Mouse (Mus musculus) limb, embryonic 14.5 days (tissue): ENCODE data around the gene Gse1. TPM values are rescaled to one million over a fixed set of nuclear protein-coding genes. Genes with fewer than 3 reads are reported as not detected.

Experiments
- ATAC-seq: fragments of 200-750 bp; cut with Nextera tagmentation; 2 replicates; pipeline ENCODE4 v1.8.0; 2017; ENCODE audit warnings: low read depth, moderate number of reproducible peaks, moderate TSS enrichment; ENCODE audit not compliant: low FRiP score
- DNase-seq: peaks from one replicate; pipeline ENCODE4 v3.0.0-alpha.2; 2015; ENCODE audit warnings: low spot score
- H3K27ac ChIP-seq: fragments of 300-500 bp; sonication (generic); replicated peaks from 2 replicates; pipeline ENCODE4 v1.5.1; 2014; ENCODE audit warnings: low read depth, mild to moderate bottlenecking, low read length, moderate library complexity, mixed read lengths
- H3K27me3 ChIP-seq: fragments of 300-500 bp; sonication (generic); 2 replicates; pipeline ENCODE4 v1.6.1; 2014; ENCODE audit warnings: low read length, mixed read lengths; ENCODE audit not compliant: control insufficient read depth, insufficient read depth
- H3K36me3 ChIP-seq: fragments of 300-500 bp; sonication (generic); 2 replicates; pipeline ENCODE4 v1.6.1; 2014; ENCODE audit warnings: mild to moderate bottlenecking, low read length, moderate library complexity, mixed read lengths; ENCODE audit not compliant: control insufficient read depth, insufficient read depth
- H3K4me1 ChIP-seq: fragments of 300-500 bp; sonication (generic); 2 replicates; pipeline ENCODE4 v1.6.1; 2014; ENCODE audit warnings: antibody characterized with exemption, low read length, mixed read lengths; ENCODE audit not compliant: control insufficient read depth, insufficient read depth
- H3K4me2 ChIP-seq: fragments of 300-500 bp; sonication (generic); replicated peaks from 2 replicates; pipeline ENCODE4 v1.6.1; 2014; ENCODE audit warnings: low read depth, mild to moderate bottlenecking, low read length, moderate library complexity; ENCODE audit not compliant: severe bottlenecking
- H3K4me3 ChIP-seq: fragments of 300-500 bp; sonication (generic); replicated peaks from 2 replicates; pipeline ENCODE4 v1.5.1; 2014; ENCODE audit warnings: low read length
- H3K9ac ChIP-seq: fragments of 300-500 bp; sonication (generic); 2 replicates; pipeline ENCODE4 v1.6.1; 2014; ENCODE audit warnings: mild to moderate bottlenecking, low read depth, low read length, moderate library complexity; ENCODE audit not compliant: severe bottlenecking
- H3K9me3 ChIP-seq: fragments of 300-500 bp; sonication (generic); 2 replicates; pipeline ENCODE4 v1.6.1; 2016; ENCODE audit warnings: low read length; ENCODE audit not compliant: control insufficient read depth
- POLR2A ChIP-seq: fragments of 200-500 bp; IDR thresholded peaks from 2 replicates; pipeline ENCODE4 v1.8.0; 2012; ENCODE audit warnings: inconsistent platforms, mild to moderate bottlenecking, moderate library complexity, borderline replicate concordance; ENCODE audit not compliant: insufficient read depth, insufficient read length; ENCODE audit errors: extremely low read depth
- WGBS: fragments of 180-500 bp; shearing (Covaris S2); extraction: QIAGEN DNeasy Blood & Tissue Kit; methylation state at CpG from one replicate; pipeline ENCODE4 v1.1.7; 2014; 5-methylcytosine and 5-hydroxymethylcytosine counted together
- polyA plus RNA-seq, 2 experiments: library from polyadenylated mRNA; depleted of rRNA in 1 of 2; stranded (reverse) in 1 of 2; unstranded in 1 of 2; fragments of >200 nt; fragmentation: Nextera tagmentation in 1 of 2; extraction: Ambion mirVana in 1 of 2; gene quantifications; 2 replicates each; pipeline versions ENCODE4 v1.2.1 to v1.2.3; 2012 to 2014

Gene Gse1
- polyA plus RNA-seq, 2 experiments, result 10.3 to 32.6 TPM

- no peak for TF ChIP-seq POLR2A
- 6% methylated on average over 13 of the region's 13 CpGs for WGBS
- Histone ChIP-seq H3K27me3 (no peaks in the 10 kb centered on the region), H3K27ac (peak overlapping the region; percentile 80), H3K4me1 (peaks cover 35% of the 10 kb centered on the region), H3K36me3 (no peaks in the 10 kb centered on the region), H3K9me3 (no peaks in the 10 kb centered on the region), H3K4me3 (no peak overlapping the region), H3K4me2 (peak overlapping the region; percentile 18), H3K9ac (peak overlapping the region; percentile 4; the same call in 1 of the 2 replicates)
- peak; percentile 85 for DNase-seq
- ATAC-seq, result peak; percentile 75
Measured at GRCm38 (mm10) chr8:120216855-120217830, 11.1 kb upstream of the Gse1 start.

GRCm38 (mm10) chr8:120222548-120222947 lies 5.7 kb upstream of the Gse1 start:
- Histone ChIP-seq H3K4me1 (peaks cover 46% of the 10 kb centered on the region), H3K9ac (no peak overlapping the region), H3K27me3 (no peaks in the 10 kb centered on the region), H3K4me2 (no peak overlapping the region), H3K9me3 (no peaks in the 10 kb centered on the region), H3K27ac (no peak overlapping the region), H3K36me3 (no peaks in the 10 kb centered on the region), H3K4me3 (no peak overlapping the region)
- no peak for TF ChIP-seq POLR2A
- DNase-seq, result no peak
- no peak for ATAC-seq
- 19% methylated on average over 11 of the region's 11 CpGs for WGBS

GRCm38 (mm10) chr8:120224521-120225420 lies 3.5 kb upstream of the Gse1 start:
- 28% methylated on average over 10 of the region's 11 CpGs for WGBS
- Histone ChIP-seq H3K4me2 (no peak overlapping the region), H3K36me3 (no peaks in the 10 kb centered on the region), H3K4me3 (no peak overlapping the region), H3K9me3 (no peaks in the 10 kb centered on the region), H3K27me3 (no peaks in the 10 kb centered on the region), H3K4me1 (peaks cover 50% of the 10 kb centered on the region), H3K9ac (no peak overlapping the region), H3K27ac (peak overlapping the region; percentile 61)
- DNase-seq, result no peak
- no peak for TF ChIP-seq POLR2A
- no peak for ATAC-seq

- Histone ChIP-seq H3K4me2 (no peak overlapping the region), H3K4me1 (peaks cover 59% of the 10 kb centered on the region), H3K27ac (peak overlapping the region; percentile 61), H3K9me3 (no peaks in the 10 kb centered on the region), H3K27me3 (no peaks in the 10 kb centered on the region), H3K4me3 (no peak overlapping the region), H3K9ac (no peak overlapping the region), H3K36me3 (no peaks in the 10 kb centered on the region)
- WGBS, result 49% methylated on average over 10 of the region's 10 CpGs
- ATAC-seq (no peak), DNase-seq (no peak)
- TF ChIP-seq POLR2A, result no peak
Measured at GRCm38 (mm10) chr8:120225421-120226151, 2.7 kb upstream of the Gse1 start.
